Comparison of ENCODE assay signal across 26 mouse cellular contexts in genomic region chr16:91337480-91337879, GRCm38 (mm10). TPM values are rescaled to one million over a fixed set of nuclear protein-coding genes. Genes with fewer than 3 reads are reported as not detected.
DNase-seq lines count a peak whose midpoint lies in the region; ATAC-seq lines count a peak whose summit lies in the region.
"Had no signal": no experiment of that assay in that cellular context is flagged by ENCODE, and none has a peak within 500 bp of the region (broad histone marks: within the 10 kb centered on the region; RNA-seq: fewer than 3 reads in every experiment).

No protein-coding gene starts in this region.

- H3K4me2 ChIP-seq in forebrain, embryonic 11.5 days (ENCODE audit: low read depth, low read length, severe bottlenecking) = no peak overlapping the region
- no peak overlapping the region for H3K4me2 ChIP-seq in forebrain, embryonic 14.5 days (ENCODE audit: low read length)
- no peak overlapping the region for H3K4me2 ChIP-seq in midbrain, embryonic 16.5 days (ENCODE audit: low read length)
- H3K4me2 ChIP-seq: embryonic facial prominence, embryonic 15.5 days; heart, embryonic 11.5 days had no signal

- no peak for DNase-seq in forebrain, embryonic 11.5 days (ENCODE audit: low spot score)
- no peak for DNase-seq in forebrain, embryonic 14.5 days (ENCODE audit: low spot score)
- peak; percentile 26 for DNase-seq in left cerebral cortex, postnatal 4 days
- no peak for DNase-seq in left cerebral cortex, adult 9 months (ENCODE audit: low spot score in 2 of 2)
- DNase-seq in embryonic facial prominence, embryonic 10.5 days (ENCODE audit: low spot score) = no peak
- DNase-seq in thymus, postnatal 36 days = no peak
- DNase-seq: adrenal gland, postnatal 14 days; cerebellum, adult 11 months; heart, postnatal 14 days; kidney, adult 9 months; kidney, postnatal 25 days; lung, adult 18-20 months; lung, postnatal 14 days; right cerebral cortex, adult 18-20 months; thymus, postnatal 14 days had no signal

- H3K4me1 ChIP-seq in forebrain, embryonic 11.5 days (replicated peaks; ENCODE audit: control insufficient read depth, insufficient read depth, low read length) = peaks cover 6% of the 10 kb centered on the region; the same call in 1 of the 2 replicates
- H3K4me1 ChIP-seq in forebrain, embryonic 14.5 days (ENCODE audit: control insufficient read depth, insufficient read depth, low read length) = peaks cover 5% of the 10 kb centered on the region; the same call in 1 of the 2 replicates
- H3K4me1 ChIP-seq in embryonic facial prominence, embryonic 10.5 days = peaks cover 13% of the 10 kb centered on the region
- H3K4me1 ChIP-seq in midbrain, embryonic 16.5 days (ENCODE audit: control insufficient read depth, insufficient read depth, low read length) = peaks cover 2% of the 10 kb centered on the region; the same call in 1 of the 2 replicates
- H3K4me1 ChIP-seq: embryonic facial prominence, embryonic 15.5 days had no signal

- H3K9ac ChIP-seq in forebrain, embryonic 11.5 days (ENCODE audit: low read length) = no peak overlapping the region
- no peak overlapping the region for H3K9ac ChIP-seq in forebrain, embryonic 14.5 days (ENCODE audit: low read length)
- H3K9ac ChIP-seq in midbrain, embryonic 16.5 days (ENCODE audit: low read depth, low read length) = peak overlapping the region; percentile 25; the same call in 1 of the 2 replicates
- H3K9ac ChIP-seq: embryonic facial prominence, embryonic 15.5 days had no signal

- no peaks in the 10 kb centered on the region for H3K9me3 ChIP-seq in forebrain, embryonic 11.5 days (ENCODE audit: control insufficient read depth, low read length)
- no peaks in the 10 kb centered on the region for H3K9me3 ChIP-seq in forebrain, embryonic 14.5 days (replicated peaks; ENCODE audit: control insufficient read depth, low read length)
- H3K9me3 ChIP-seq in embryonic facial prominence, embryonic 10.5 days = no peaks in the 10 kb centered on the region
- no peaks in the 10 kb centered on the region for H3K9me3 ChIP-seq in midbrain, embryonic 16.5 days (replicated peaks; ENCODE audit: control insufficient read depth, low read length, poor library complexity, severe bottlenecking)
- H3K9me3 ChIP-seq: embryonic facial prominence, embryonic 15.5 days had no signal

- intact Hi-C loops in left cerebral cortex, postnatal 4 days (cut with DNase I) = no loop called here

- no peaks in the 10 kb centered on the region; the same call in 1 of the 2 replicates for H3K27me3 ChIP-seq in forebrain, embryonic 11.5 days (ENCODE audit: control insufficient read depth, insufficient read depth, low read length)
- H3K27me3 ChIP-seq in forebrain, embryonic 14.5 days (replicated peaks; ENCODE audit: control insufficient read depth, insufficient read depth, low read length) = 0 out of 2 replicates have a peak, but pooled peaks cover 6% of the 10 kb centered on the region
- peaks cover 19% of the 10 kb centered on the region for H3K27me3 ChIP-seq in embryonic facial prominence, embryonic 10.5 days (replicated peaks; ENCODE audit: low read depth, poor library complexity, severe bottlenecking)
- H3K27me3 ChIP-seq in midbrain, embryonic 16.5 days (ENCODE audit: control insufficient read depth, insufficient read depth, low read depth, low read length) = no peaks in the 10 kb centered on the region

- H3K27ac ChIP-seq in forebrain, embryonic 11.5 days (ENCODE audit: low read depth, low read length) = no peak overlapping the region
- no peak overlapping the region for H3K27ac ChIP-seq in forebrain, embryonic 14.5 days (ENCODE audit: low read depth, low read length)
- H3K27ac ChIP-seq in embryonic facial prominence, embryonic 10.5 days (replicated peaks) = peak overlapping the region; percentile 30; the same call in 1 of the 2 replicates
- no peak overlapping the region for H3K27ac ChIP-seq in midbrain, embryonic 16.5 days (ENCODE audit: low read length)
- H3K27ac ChIP-seq: embryonic facial prominence, embryonic 15.5 days had no signal

- H3K36me3 ChIP-seq in forebrain, embryonic 11.5 days (ENCODE audit: control insufficient read depth, insufficient read depth, low read length) = no peaks in the 10 kb centered on the region
- H3K36me3 ChIP-seq in forebrain, embryonic 14.5 days (ENCODE audit: control insufficient read depth, insufficient read depth, low read length) = no peaks in the 10 kb centered on the region
- H3K36me3 ChIP-seq in embryonic facial prominence, embryonic 10.5 days (replicated peaks) = no peaks in the 10 kb centered on the region
- H3K36me3 ChIP-seq in midbrain, embryonic 16.5 days (ENCODE audit: control insufficient read depth, insufficient read depth, low read length) = no peaks in the 10 kb centered on the region
- H3K36me3 ChIP-seq: embryonic facial prominence, embryonic 15.5 days had no signal

- peak; percentile 61 for ATAC-seq in forebrain, embryonic 11.5 days (replicated peaks; ENCODE audit: low FRiP score)
- ATAC-seq in forebrain, embryonic 14.5 days = no peak
- ATAC-seq in midbrain, embryonic 16.5 days = peak; percentile 36; the same call in 1 of the 2 replicates
- ATAC-seq: CD4-positive, CD25-positive, alpha-beta regulatory T cell, adult 4 months; inflammation-experienced regulatory T-cells, adult 6 months; Patski had no signal

- 31% methylated on average over 5 of the region's 5 CpGs for WGBS in forebrain, embryonic 11.5 days
- WGBS in forebrain, embryonic 14.5 days = 41% methylated on average over 5 of the region's 5 CpGs
- 60% methylated on average over 5 of the region's 5 CpGs for WGBS in embryonic facial prominence, embryonic 10.5 days
- WGBS in midbrain, embryonic 16.5 days = 35% methylated on average over 5 of the region's 5 CpGs

- H3K4me3 ChIP-seq in forebrain, embryonic 11.5 days (ENCODE audit: low read depth, low read length) = no peak overlapping the region
- no peak overlapping the region for H3K4me3 ChIP-seq in forebrain, embryonic 14.5 days (ENCODE audit: low read depth, low read length)
- no peak overlapping the region for H3K4me3 ChIP-seq in embryonic facial prominence, embryonic 10.5 days
- no peak overlapping the region for H3K4me3 ChIP-seq in midbrain, embryonic 16.5 days (ENCODE audit: low read depth, low read length)
- H3K4me3 ChIP-seq: embryonic facial prominence, embryonic 15.5 days; myocyte had no signal

RNA-seq across cellular contexts. Expression of gene Ifnar2, which starts 35.1 kb away (rescaled TPM):
- 29.6 and 32.3 TPM in 2 replicates for polyA plus RNA-seq in forebrain, embryonic 11.5 days (2014; fragmentation: Nextera tagmentation; extraction: Ambion mirVana)
- 44.6 and 46.9 TPM in 2 replicates for polyA plus RNA-seq in forebrain, embryonic 14.5 days (2014; fragmentation: Nextera tagmentation; extraction: Ambion mirVana)
- total RNA-seq in left cerebral cortex, postnatal 4 days (2021) = 10 to 100 TPM; 26.5 to 28.6 TPM
- 29.7 and 31.0 TPM in 2 replicates for polyA plus RNA-seq in embryonic facial prominence, embryonic 10.5 days (2016; fragmentation: Nextera tagmentation; extraction: Ambion mirVana)
- 35.4 and 38.7 TPM in 2 replicates for polyA plus RNA-seq in midbrain, embryonic 16.5 days (2015; fragmentation: Nextera tagmentation; extraction: Ambion mirVana)

RNA-seq across cellular contexts. Expression of gene Gm21970, which starts 54.0 kb away (rescaled TPM):
- polyA plus RNA-seq in forebrain, embryonic 11.5 days (2014; fragmentation: Nextera tagmentation; extraction: Ambion mirVana) = 1.0 TPM in 1 of 2 replicates, not detected in the other
- not detected in 2 replicates for polyA plus RNA-seq in forebrain, embryonic 14.5 days (2014; fragmentation: Nextera tagmentation; extraction: Ambion mirVana)
- total RNA-seq in left cerebral cortex, postnatal 4 days (2021) = not detected
- not detected in 2 replicates for polyA plus RNA-seq in embryonic facial prominence, embryonic 10.5 days (2016; fragmentation: Nextera tagmentation; extraction: Ambion mirVana)
- not detected in 2 replicates for polyA plus RNA-seq in midbrain, embryonic 16.5 days (2015; fragmentation: Nextera tagmentation; extraction: Ambion mirVana)
- total RNA-seq: ES-E14; gastrocnemius, adult 18-20 months; heart, postnatal 14 days; left cerebral cortex, postnatal 36 days had no signal
- polyA plus RNA-seq: CD4-positive, CD25-positive, alpha-beta regulatory T cell, adult 4 months; embryonic facial prominence, embryonic 15.5 days; gonadal fat pad, adult 2 months; heart, embryonic 11.5 days; myocyte had no signal
